Mouse (Mus musculus) urinary bladder, postnatal 36 days (tissue): ENCODE measurements at regions not wholly inside any gene's neighbourhood (a gene's known extent, or its start where the extent isn't known, plus 50 kb on each side); places are given as distances from the start of the nearest gene placed in this dataset.
"Not testable (repeated sequence)": the region's sequence is repeated elsewhere in the genome, so short reads cannot be mapped to it uniquely, and the experiment has no call there.

Experiments
- DNase-seq, 2 experiments: peaks; one replicate each; pipeline ENCODE4 v3.0.0; 2022; ENCODE audit warnings: low spot score in 2 of 2, mixed read lengths in 1 of 2

DNA sequence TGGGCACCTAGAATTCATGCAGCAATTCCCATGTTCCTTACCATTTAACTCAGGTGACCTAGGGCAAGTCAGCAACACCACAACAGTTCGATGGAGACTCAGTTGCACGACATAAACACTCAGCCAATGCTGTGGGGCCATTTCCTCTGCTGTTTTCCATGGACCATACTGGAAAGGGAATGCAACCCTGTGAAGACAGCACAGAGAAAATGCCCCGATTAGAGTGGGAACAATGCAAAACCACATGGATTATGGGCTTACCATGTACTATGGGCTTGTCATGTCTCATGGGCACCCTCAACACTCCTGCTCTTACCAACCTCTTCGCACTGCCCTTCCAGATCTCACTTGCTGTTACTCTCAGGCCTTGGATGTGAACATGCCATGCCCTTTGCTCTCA is 207.6 kb downstream of the Snurf start:
- DNase-seq, result not testable (repeated sequence)

DNA sequence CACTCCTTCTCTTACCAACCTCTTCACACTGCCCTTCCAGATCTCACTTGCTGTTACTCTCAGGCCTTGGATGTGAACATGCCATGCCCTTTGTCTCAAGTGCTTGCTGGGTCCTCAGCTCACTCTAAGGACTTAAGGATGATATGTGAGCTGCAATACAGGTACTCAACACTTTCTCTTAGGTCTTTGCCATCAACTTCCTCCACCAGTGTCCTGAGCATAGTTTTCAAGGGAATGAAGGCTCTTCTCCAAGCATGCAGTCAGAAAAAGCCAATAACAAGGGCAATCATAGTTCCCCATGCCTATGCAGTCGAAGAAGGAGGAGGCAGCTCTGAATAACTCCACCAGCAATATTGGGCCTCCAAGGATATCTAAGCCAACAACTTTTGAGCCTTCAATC is 235.1 kb downstream of the Snurf start:
- peak; percentile 1 to 30 for DNase-seq

DNA sequence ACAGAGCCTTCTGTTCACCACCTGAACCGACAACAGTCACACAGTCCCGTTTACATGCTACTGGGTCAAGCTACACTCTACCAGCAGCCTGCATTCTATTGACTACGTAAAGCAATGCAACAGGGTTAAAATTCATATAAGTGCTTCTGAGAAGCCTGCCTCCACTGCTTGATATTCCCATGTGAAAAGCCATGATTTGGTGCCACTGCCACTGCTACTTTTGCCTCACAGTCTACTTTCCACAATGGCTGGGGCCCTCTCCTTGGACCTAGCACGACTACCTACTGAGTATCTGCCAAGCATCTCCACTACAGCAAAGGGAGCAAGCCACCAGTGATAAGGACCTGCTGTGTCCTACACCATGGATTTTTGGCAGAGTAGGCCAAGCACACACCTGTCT is 236.2 kb downstream of the Snurf start:
- peak; percentile 1 to 2 for DNase-seq

DNA sequence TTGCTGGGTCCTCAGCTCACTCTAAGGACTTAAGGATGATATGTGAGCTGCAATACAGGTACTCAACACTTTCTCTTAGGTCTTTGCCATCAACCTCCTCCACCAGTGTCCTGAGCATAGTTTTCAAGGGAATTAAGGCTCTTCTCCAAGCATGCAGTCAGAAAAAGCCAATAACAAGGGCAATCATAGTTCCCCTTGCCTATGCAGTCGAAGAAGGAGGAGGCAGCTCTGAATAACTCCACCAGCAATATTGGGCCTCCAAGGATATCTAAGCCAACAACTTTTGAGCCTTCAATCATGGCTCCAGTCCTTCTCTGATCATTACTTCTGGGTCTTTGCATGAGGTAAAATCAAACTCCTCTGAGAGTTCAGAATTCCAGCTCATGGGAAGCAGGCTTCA is 237.5 kb downstream of the Snurf start:
- peak; percentile 1 to 18 for DNase-seq
